Mouse (Mus musculus) liver, adult 2 months (tissue): ENCODE data around the gene Tex2.

Source experiments
- CTCF ChIP-seq: fragments of 200-500 bp; IDR thresholded peaks from 2 replicates; pipeline ENCODE4 v1.5.1; 2011; ENCODE audit warnings: low read depth, low read length, control low read depth
- POLR2A ChIP-seq: fragments of 200-500 bp; IDR thresholded peaks from 2 replicates; pipeline ENCODE4 v1.6.1; 2011; ENCODE audit warnings: low read length, control low read depth; ENCODE audit not compliant: insufficient read depth; ENCODE audit errors: extremely low read depth

- no peak for TF ChIP-seq CTCF
- no peak for TF ChIP-seq POLR2A
Measured at GRCm38 (mm10) chr11:106590143-106590542, 23.1 kb downstream of the Tex2 start.
